Mouse (Mus musculus) cerebellum, postnatal 10 days (tissue): ENCODE data around the gene Map4k2.

Source experiments
- DNase-seq, 2 experiments: peaks; one replicate each; pipeline ENCODE4 v3.0.0; 2021; ENCODE audit warnings: mixed read lengths in 2 of 2

The Map4k2 gene

GRCm38 (mm10) chr19:6403869-6404268 lies 62.9 kb downstream of the Map4k2 start:
- no peak for DNase-seq
